Mouse (Mus musculus): Measurements from ENCODE around the gene Nlrc5. TPM values are rescaled to one million over a fixed set of nuclear protein-coding genes. Genes with fewer than 3 reads are reported as not detected.
"Not testable (repeated sequence)": the region's sequence is repeated elsewhere in the genome, so short reads cannot be mapped to it uniquely, and the experiment has no call there.

Nlrc5 gene
- polyA plus RNA-seq, 2 experiments: 0.09 to 0.22 TPM

- DNase-seq (ENCODE audit: low read depth in 3 of 3, low spot score in 3 of 3): no peak
- H3K27me3 ChIP-seq (ENCODE audit: control insufficient read depth, insufficient read depth, low read length): no peaks in the 10 kb centered on the region
- ATAC-seq (ENCODE audit: insufficient read depth): no peak
- H3K9me3 ChIP-seq (ENCODE audit: control insufficient read depth, low read length): no peaks in the 10 kb centered on the region
- H3K36me3 ChIP-seq (replicated peaks; ENCODE audit: control insufficient read depth, insufficient read depth, low read depth): no peaks in the 10 kb centered on the region
- H3K27ac ChIP-seq: no peak overlapping the region
- no peaks in the 10 kb centered on the region for H3K4me1 ChIP-seq (replicated peaks; ENCODE audit: control insufficient read depth in 2 of 2, insufficient read depth in 2 of 2, low read length in 1 of 2)
- TF ChIP-seq EP300 (IDR thresholded peaks at IDR 0.05; ENCODE audit: low read depth): no peak
- H3K4me2 ChIP-seq (ENCODE audit: low read depth): no peak overlapping the region
- 32% methylated on average over 2 of the region's 2 CpGs for WGBS (ENCODE audit: insufficient replicate concordance)
- no peak overlapping the region for H3K9ac ChIP-seq (replicated peaks)
- H3K4me3 ChIP-seq (ENCODE audit: insufficient read depth in 1 of 2, low read depth in 2 of 2, low read length in 2 of 2): no peak overlapping the region
Measured at GRCm38 (mm10) chr8:94444480-94444879, 10.3 kb downstream of the Nlrc5 start.

GRCm38 (mm10) chr8:94447142-94447541 lies 13.0 kb downstream of the Nlrc5 start:
- WGBS (ENCODE audit: insufficient replicate concordance): 49% methylated on average over 3 of the region's 3 CpGs
- TF ChIP-seq CTCF (IDR thresholded peaks at IDR 0.05; ENCODE audit: low read depth) (no peak), EP300 (IDR thresholded peaks at IDR 0.05; ENCODE audit: low read depth) (no peak)
- no peaks in the 10 kb centered on the region for H3K36me3 ChIP-seq (replicated peaks; ENCODE audit: control insufficient read depth, insufficient read depth, low read depth)
- H3K4me2 ChIP-seq (ENCODE audit: low read depth): no peak overlapping the region
- no peaks in the 10 kb centered on the region for H3K9me3 ChIP-seq (ENCODE audit: control insufficient read depth, low read length)
- no peak overlapping the region for H3K4me3 ChIP-seq (ENCODE audit: insufficient read depth in 1 of 2, low read depth in 2 of 2, low read length in 2 of 2)
- no peaks in the 10 kb centered on the region for H3K4me1 ChIP-seq (replicated peaks; ENCODE audit: control insufficient read depth in 2 of 2, insufficient read depth in 2 of 2, low read length in 1 of 2)
- H3K9ac ChIP-seq (replicated peaks): no peak overlapping the region
- H3K27ac ChIP-seq: no peak overlapping the region
- no peak for ATAC-seq (ENCODE audit: insufficient read depth)
- no peaks in the 10 kb centered on the region for H3K27me3 ChIP-seq (ENCODE audit: control insufficient read depth, insufficient read depth, low read length)
- DNase-seq (ENCODE audit: low read depth in 3 of 3, low spot score in 3 of 3): no peak

GRCm38 (mm10) chr8:94447583-94448324 lies 13.6 kb downstream of the Nlrc5 start:
- no peak for DNase-seq (ENCODE audit: low read depth in 3 of 3, low spot score in 3 of 3)
- Histone ChIP-seq H3K27me3 (ENCODE audit: control insufficient read depth, insufficient read depth, low read length) (no peaks in the 10 kb centered on the region), H3K27ac (no peak overlapping the region)

GRCm38 (mm10) chr8:94452991-94453390 lies 18.8 kb downstream of the Nlrc5 start:
- not testable (repeated sequence) for ATAC-seq (ENCODE audit: insufficient read depth); H3K27ac ChIP-seq; H3K27me3 ChIP-seq (ENCODE audit: control insufficient read depth, insufficient read depth, low read length); H3K36me3 ChIP-seq (replicated peaks; ENCODE audit: control insufficient read depth, insufficient read depth, low read depth); H3K9me3 ChIP-seq (ENCODE audit: control insufficient read depth, low read length); H3K4me2 ChIP-seq (ENCODE audit: low read depth); DNase-seq (ENCODE audit: low read depth in 3 of 3, low spot score in 3 of 3); H3K9ac ChIP-seq (replicated peaks); H3K4me1 ChIP-seq (replicated peaks; ENCODE audit: control insufficient read depth in 2 of 2, insufficient read depth in 2 of 2, low read length in 1 of 2); H3K4me3 ChIP-seq (ENCODE audit: insufficient read depth in 1 of 2, low read depth in 2 of 2, low read length in 2 of 2)
- 70% methylated on average over 15 of the region's 15 CpGs for WGBS (ENCODE audit: insufficient replicate concordance)

More at GRCm38 (mm10) chr8:94447583-94448324, 13.6 kb downstream of the Nlrc5 start:
- WGBS (ENCODE audit: insufficient replicate concordance): 63% methylated on average over 7 of the region's 7 CpGs
- Histone ChIP-seq H3K4me1 (replicated peaks; ENCODE audit: control insufficient read depth in 2 of 2, insufficient read depth in 2 of 2, low read length in 1 of 2) (no peaks in the 10 kb centered on the region), H3K9ac (replicated peaks) (no peak overlapping the region), H3K4me2 (ENCODE audit: low read depth) (no peak overlapping the region), H3K4me3 (ENCODE audit: insufficient read depth in 1 of 2, low read depth in 2 of 2, low read length in 2 of 2) (no peak overlapping the region), H3K9me3 (ENCODE audit: control insufficient read depth, low read length) (no peaks in the 10 kb centered on the region), H3K36me3 (replicated peaks; ENCODE audit: control insufficient read depth, insufficient read depth, low read depth) (no peaks in the 10 kb centered on the region)
- no peak for ATAC-seq (ENCODE audit: insufficient read depth)
- no peak for TF ChIP-seq EP300 (IDR thresholded peaks at IDR 0.05; ENCODE audit: low read depth)
- no peak for TF ChIP-seq CTCF (IDR thresholded peaks at IDR 0.05; ENCODE audit: low read depth)

GRCm38 (mm10) chr8:94453868-94454488 lies 19.8 kb downstream of the Nlrc5 start:
- H3K9me3 ChIP-seq (ENCODE audit: control insufficient read depth, low read length): no peaks in the 10 kb centered on the region
- DNase-seq (ENCODE audit: low read depth in 3 of 3, low spot score in 3 of 3) (no peak), ATAC-seq (ENCODE audit: insufficient read depth) (no peak)
- no peak for TF ChIP-seq CTCF (IDR thresholded peaks at IDR 0.05; ENCODE audit: low read depth)
- TF ChIP-seq EP300 (IDR thresholded peaks at IDR 0.05; ENCODE audit: low read depth): no peak
- H3K27me3 ChIP-seq (ENCODE audit: control insufficient read depth, insufficient read depth, low read length): no peaks in the 10 kb centered on the region
- 48% methylated on average over 6 of the region's 6 CpGs for WGBS (ENCODE audit: insufficient replicate concordance)
- H3K4me2 ChIP-seq (ENCODE audit: low read depth): no peak overlapping the region
- no peak overlapping the region for H3K27ac ChIP-seq
- H3K4me1 ChIP-seq (replicated peaks; ENCODE audit: control insufficient read depth in 2 of 2, insufficient read depth in 2 of 2, low read length in 1 of 2): no peaks in the 10 kb centered on the region; a peak in 1 of 4 replicates
- no peaks in the 10 kb centered on the region for H3K36me3 ChIP-seq (replicated peaks; ENCODE audit: control insufficient read depth, insufficient read depth, low read depth)
- H3K4me3 ChIP-seq (ENCODE audit: insufficient read depth in 1 of 2, low read depth in 2 of 2, low read length in 2 of 2): no peak overlapping the region
- no peak overlapping the region for H3K9ac ChIP-seq (replicated peaks)
